In the genomic region with DNA sequence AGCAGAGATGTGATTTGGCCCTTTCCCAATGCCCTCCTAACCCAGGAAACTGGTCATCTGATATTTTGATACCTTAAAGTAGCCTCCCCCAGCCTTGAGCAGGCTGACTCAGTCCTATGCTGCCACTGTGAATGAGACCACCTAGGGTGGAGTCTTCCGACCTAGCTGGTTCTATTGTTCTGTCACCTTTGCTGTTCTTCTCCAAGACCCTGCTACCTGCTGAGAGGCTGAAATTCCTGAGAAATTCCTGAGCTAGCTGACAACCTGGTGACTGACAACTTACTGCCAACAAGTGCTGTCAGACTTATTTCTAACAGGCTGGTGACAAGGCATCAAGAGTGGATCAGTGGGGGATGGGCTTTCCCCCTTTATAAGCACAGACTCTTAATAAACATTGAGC, we compare ENCODE assay signal across 25 mouse cellular contexts. TPM values are rescaled to one million over a fixed set of nuclear protein-coding genes. Genes with fewer than 3 reads are reported as not detected.
A peak's percentile ranks its signal among the peaks of the same experiment; 100 is the strongest.
DNase-seq lines count a peak whose midpoint lies in the region.
"Had no signal": no experiment of that assay in that cellular context is flagged by ENCODE, and none has a peak within 500 bp of the region (broad histone marks: within the 10 kb centered on the region; RNA-seq: fewer than 3 reads in every experiment).

No protein-coding gene starts in this region.

- H3K4me1 ChIP-seq in midbrain, embryonic 10.5 days: no peaks in the 10 kb centered on the region
- H3K4me1 ChIP-seq: embryonic facial prominence, embryonic 10.5 days; embryonic facial prominence, embryonic 12.5 days; forebrain, embryonic 12.5 days had no signal

- peak; percentile 66 for DNase-seq in heart, adult 11 months
- no peak for DNase-seq in heart, postnatal 14 days
- peak; percentile 86 for DNase-seq in ES-CJ7 (ENCODE audit: low read depth, low spot score)
- DNase-seq in R1 (ENCODE audit: low read depth, low spot score): peak; percentile 92
- no peak for DNase-seq in midbrain, embryonic 10.5 days (ENCODE audit: low spot score)
- no peak for DNase-seq in layer of hippocampus, postnatal 10 days (ENCODE audit: low spot score in 2 of 2)
- DNase-seq in kidney, postnatal 4 days: no peak
- DNase-seq: adrenal gland, adult 8-10 months; adrenal gland, postnatal 14 days; adrenal gland, postnatal 36 days; cerebellum, adult 11-12 months; cerebellum, adult 2 months; cerebellum, adult 9-10 months; cerebellum, postnatal 10 days; cerebellum, postnatal 25 days had no signal

- no peak overlapping the region for H3K4me3 ChIP-seq in midbrain, embryonic 10.5 days
- H3K4me3 ChIP-seq: embryonic facial prominence, embryonic 10.5 days; embryonic facial prominence, embryonic 12.5 days; forebrain, embryonic 12.5 days had no signal

- no peaks in the 10 kb centered on the region for H3K9me3 ChIP-seq in midbrain, embryonic 10.5 days (replicated peaks)
- H3K9me3 ChIP-seq: embryonic facial prominence, embryonic 10.5 days; embryonic facial prominence, embryonic 12.5 days; forebrain, embryonic 12.5 days; G1E had no signal

- H3K36me3 ChIP-seq in midbrain, embryonic 10.5 days: no peaks in the 10 kb centered on the region
- H3K36me3 ChIP-seq: embryonic facial prominence, embryonic 10.5 days; embryonic facial prominence, embryonic 12.5 days; forebrain, embryonic 12.5 days; G1E had no signal

- H3K27me3 ChIP-seq in midbrain, embryonic 10.5 days (ENCODE audit: low read depth, poor library complexity, severe bottlenecking): no peaks in the 10 kb centered on the region
- H3K27me3 ChIP-seq: embryonic facial prominence, embryonic 12.5 days; forebrain, embryonic 12.5 days had no signal

- 36% methylated on average over 1 of the region's 1 CpGs for WGBS in midbrain, embryonic 10.5 days

- H3K27ac ChIP-seq in midbrain, embryonic 10.5 days (replicated peaks): no peak overlapping the region
- H3K27ac ChIP-seq: embryonic facial prominence, embryonic 10.5 days; embryonic facial prominence, embryonic 12.5 days; forebrain, embryonic 12.5 days had no signal

- intact Hi-C loops in heart, postnatal 14 days (cut with DNase I): no loop called here

RNA-seq across cellular contexts. Expression of gene Nat8f6, which starts 2.4 kb away (rescaled TPM):
- total RNA-seq in heart, postnatal 14 days (2021): not detected
- polyA plus RNA-seq in midbrain, embryonic 10.5 days (2016; fragmentation: Nextera tagmentation; extraction: Ambion mirVana): not detected in 2 replicates
- total RNA-seq in layer of hippocampus, postnatal 10 days (2021): under 1 TPM; 0.48 to 0.87 TPM
- total RNA-seq: G1E had no signal
- polyA plus RNA-seq: activated CD4-positive, CD25-positive, alpha-beta regulatory T cell, adult 4 months; C2C12; embryonic facial prominence, embryonic 10.5 days; embryonic facial prominence, embryonic 12.5 days; embryonic facial prominence, embryonic 14.5 days; forebrain, embryonic 12.5 days; forebrain, embryonic 14.5 days; forebrain, embryonic 16.5 days; G1E had no signal

RNA-seq across cellular contexts. Expression of gene Nat8f5, which starts 2.4 kb away (rescaled TPM):
- total RNA-seq in heart, postnatal 14 days (2021): not detected
- 0.14 TPM in 1 of 2 replicates, not detected in the other for polyA plus RNA-seq in midbrain, embryonic 10.5 days (2016; fragmentation: Nextera tagmentation; extraction: Ambion mirVana)
- total RNA-seq in layer of hippocampus, postnatal 10 days (2021): 1 to 10 TPM; 1.5 TPM
- total RNA-seq: G1E had no signal
- polyA plus RNA-seq: activated CD4-positive, CD25-positive, alpha-beta regulatory T cell, adult 4 months; C2C12; embryonic facial prominence, embryonic 10.5 days; embryonic facial prominence, embryonic 12.5 days; embryonic facial prominence, embryonic 14.5 days; forebrain, embryonic 12.5 days; forebrain, embryonic 14.5 days; forebrain, embryonic 16.5 days; G1E; Patski had no signal

RNA-seq across cellular contexts. Expression of gene Nat8, which starts 13.5 kb away (rescaled TPM):
- not detected for total RNA-seq in heart, postnatal 14 days (2021)
- polyA plus RNA-seq in midbrain, embryonic 10.5 days (2016; fragmentation: Nextera tagmentation; extraction: Ambion mirVana): not detected in 2 replicates
- total RNA-seq in layer of hippocampus, postnatal 10 days (2021): 1 to 10 TPM; 1.3 to 1.8 TPM
- total RNA-seq: G1E had no signal
- polyA plus RNA-seq: activated CD4-positive, CD25-positive, alpha-beta regulatory T cell, adult 4 months; C2C12; embryonic facial prominence, embryonic 10.5 days; embryonic facial prominence, embryonic 12.5 days; embryonic facial prominence, embryonic 14.5 days; forebrain, embryonic 12.5 days; forebrain, embryonic 14.5 days; forebrain, embryonic 16.5 days; G1E had no signal

RNA-seq across cellular contexts. Expression of gene Nat8f2, which starts 50.6 kb away (rescaled TPM):
- not detected for total RNA-seq in heart, postnatal 14 days (2021)
- polyA plus RNA-seq in midbrain, embryonic 10.5 days (2016; fragmentation: Nextera tagmentation; extraction: Ambion mirVana): not detected in 2 replicates
- 1 to 10 TPM in 1 of 2 experiments, under 1 TPM in 1; 0.76 to 1.1 TPM for total RNA-seq in layer of hippocampus, postnatal 10 days (2021)
- polyA plus RNA-seq: activated CD4-positive, CD25-positive, alpha-beta regulatory T cell, adult 4 months; C2C12; embryonic facial prominence, embryonic 10.5 days; embryonic facial prominence, embryonic 12.5 days; embryonic facial prominence, embryonic 14.5 days; forebrain, embryonic 12.5 days; forebrain, embryonic 14.5 days; forebrain, embryonic 16.5 days; G1E had no signal

RNA-seq across cellular contexts. Expression of gene Nat8f3, which starts 52.8 kb away (rescaled TPM):
- under 1 TPM in 1 of 2 experiments, not detected in 1; 0.12 TPM for total RNA-seq in heart, postnatal 14 days (2021)
- polyA plus RNA-seq in midbrain, embryonic 10.5 days (2016; fragmentation: Nextera tagmentation; extraction: Ambion mirVana): 0.20 and 0.25 TPM in 2 replicates
- 1 to 10 TPM in 1 of 2 experiments, under 1 TPM in 1; 0.58 to 1.0 TPM for total RNA-seq in layer of hippocampus, postnatal 10 days (2021)
- total RNA-seq: adrenal gland, postnatal 14 days had no signal
- polyA plus RNA-seq: activated CD4-positive, CD25-positive, alpha-beta regulatory T cell, adult 4 months; C2C12; embryonic facial prominence, embryonic 14.5 days; forebrain, embryonic 14.5 days; G1E had no signal

Comparison
In these comparisons a context has a peak if more than half of its experiments do, and no peak if none do; other contexts are left out.
1. DNase-seq: peak in heart, adult 11 months (single experiment), ES-CJ7 (single experiment) and R1 (single experiment); none in heart, postnatal 14 days (0 of 2), midbrain, embryonic 10.5 days (single experiment), layer of hippocampus, postnatal 10 days (0 of 2) and kidney, postnatal 4 days (0 of 2).